Mouse (Mus musculus): Measurements from ENCODE around the gene Rnf17.

- TF ChIP-seq POLR2A (IDR thresholded peaks at IDR 0.05; ENCODE audit: borderline replicate concordance, extremely low read depth, insufficient read depth, insufficient read length, poor library complexity, severe bottlenecking) (no peak), CTCF (IDR thresholded peaks at IDR 0.05; ENCODE audit: borderline replicate concordance, extremely low read depth, insufficient read depth, insufficient read length) (no peak)
These were observed 12.1 kb upstream of the Rnf17 start for GRCm38 (mm10) chr14:56390247-56390646.

All from brain, embryonic 14.5 days (tissue).